Mouse (Mus musculus): Measurements from ENCODE around the gene Zfp536.
"Not testable (repeated sequence)": the region's sequence is repeated elsewhere in the genome, so short reads cannot be mapped to it uniquely, and the experiment has no call there.

Gene Zfp536

GRCm38 (mm10) chr7:37758886-37759285, 14.6 kb downstream of the Zfp536 start:
- DNase-seq (ENCODE audit: low spot score): no peak

GRCm38 (mm10) chr7:37753024-37753423, 20.4 kb downstream of the Zfp536 start:
- no peak for DNase-seq (ENCODE audit: low spot score)

GRCm38 (mm10) chr7:37746133-37746761, 27.2 kb downstream of the Zfp536 start:
- DNase-seq (ENCODE audit: low spot score): no peak

- DNase-seq (ENCODE audit: low spot score): no peak
These were observed 30.1 kb downstream of the Zfp536 start for GRCm38 (mm10) chr7:37743350-37743749.

- DNase-seq (ENCODE audit: low spot score): no peak
These were observed 36.2 kb downstream of the Zfp536 start for GRCm38 (mm10) chr7:37737191-37737590.

GRCm38 (mm10) chr7:37736413-37736720, 37.1 kb downstream of the Zfp536 start:
- no peak for DNase-seq (ENCODE audit: low spot score)

- DNase-seq (ENCODE audit: low spot score): no peak
These were observed 37.6 kb downstream of the Zfp536 start for GRCm38 (mm10) chr7:37735707-37736412.

GRCm38 (mm10) chr7:37735101-37735500, 38.3 kb downstream of the Zfp536 start:
- DNase-seq (ENCODE audit: low spot score): no peak

GRCm38 (mm10) chr7:37734576-37734975, 38.9 kb downstream of the Zfp536 start:
- DNase-seq (ENCODE audit: low spot score): no peak

GRCm38 (mm10) chr7:37733996-37734395, 39.4 kb downstream of the Zfp536 start:
- DNase-seq (ENCODE audit: low spot score): no peak

GRCm38 (mm10) chr7:37732741-37733140, 40.7 kb downstream of the Zfp536 start:
- no peak for DNase-seq (ENCODE audit: low spot score)

- DNase-seq (ENCODE audit: low spot score): no peak
These were observed 45.7 kb downstream of the Zfp536 start for GRCm38 (mm10) chr7:37727746-37728145.

GRCm38 (mm10) chr7:37724002-37724790, 49.2 kb downstream of the Zfp536 start:
- DNase-seq (ENCODE audit: low spot score): no peak

- no peak for DNase-seq (ENCODE audit: low spot score)
These were observed 50.2 kb downstream of the Zfp536 start for GRCm38 (mm10) chr7:37723191-37723592.

- DNase-seq (ENCODE audit: low spot score): no peak
These were observed 51.8 kb downstream of the Zfp536 start for GRCm38 (mm10) chr7:37721676-37722075.

- no peak for DNase-seq (ENCODE audit: low spot score)
These were observed 54.6 kb downstream of the Zfp536 start for GRCm38 (mm10) chr7:37718671-37719402.

GRCm38 (mm10) chr7:37717071-37717470, 56.4 kb downstream of the Zfp536 start:
- DNase-seq (ENCODE audit: low spot score): no peak

GRCm38 (mm10) chr7:37716626-37717025, 56.8 kb downstream of the Zfp536 start:
- no peak for DNase-seq (ENCODE audit: low spot score)

- DNase-seq (ENCODE audit: low spot score): no peak
These were observed 69.0 kb downstream of the Zfp536 start for GRCm38 (mm10) chr7:37704464-37704863.

GRCm38 (mm10) chr7:37697378-37697777, 76.1 kb downstream of the Zfp536 start:
- DNase-seq (ENCODE audit: low spot score): not testable (repeated sequence)

- no peak for DNase-seq (ENCODE audit: low spot score)
These were observed 78.4 kb downstream of the Zfp536 start for GRCm38 (mm10) chr7:37695066-37695465.

- no peak for DNase-seq (ENCODE audit: low spot score)
These were observed 82.8 kb downstream of the Zfp536 start for GRCm38 (mm10) chr7:37690606-37691005.
